Mouse (Mus musculus): Measurements from ENCODE around the gene Cpn1.
"Not testable (repeated sequence)": the region's sequence is repeated elsewhere in the genome, so short reads cannot be mapped to it uniquely, and the experiment has no call there.

The Cpn1 gene

DNA sequence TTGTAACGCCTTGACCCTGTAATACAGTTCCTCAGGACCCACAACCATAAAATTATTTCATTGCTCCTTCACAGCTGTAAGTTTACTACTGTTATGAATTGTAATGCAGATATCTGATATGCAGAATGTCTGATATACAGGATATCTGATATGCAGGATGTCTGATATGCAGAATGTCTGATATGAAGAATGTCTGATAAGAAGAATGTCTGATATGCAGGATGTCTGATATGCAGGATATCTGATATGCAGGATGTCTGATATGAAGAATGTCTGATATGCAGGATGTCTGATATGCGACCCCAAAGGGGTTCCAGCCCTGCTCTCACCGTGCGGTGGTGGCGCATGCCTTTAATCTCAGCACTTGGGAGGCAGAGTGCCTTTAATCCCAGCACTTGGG is 4.4 kb downstream of the Cpn1 start:
- no peak for DNase-seq (ENCODE audit: low spot score in 2 of 2)

DNA sequence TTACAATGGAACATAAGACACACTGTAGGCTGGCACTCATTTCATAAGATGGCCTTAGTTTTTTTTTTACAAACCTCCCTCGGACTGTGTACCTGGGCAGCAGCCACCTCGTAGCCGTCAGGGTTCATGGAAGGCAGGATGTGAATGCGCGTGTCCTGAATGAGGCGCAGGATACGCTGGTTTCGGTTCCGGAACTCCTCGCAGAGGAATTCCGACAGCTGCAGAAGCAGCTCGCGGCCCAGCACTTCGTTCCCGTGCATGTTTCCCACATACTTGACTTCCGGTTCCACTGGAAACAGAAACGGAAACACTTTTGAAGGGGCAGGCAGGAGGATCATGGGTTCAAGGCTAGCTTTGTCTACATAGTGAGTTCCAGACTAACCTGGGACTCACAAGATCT is 5.6 kb downstream of the Cpn1 start:
- no peak for DNase-seq (ENCODE audit: low spot score in 2 of 2)

DNA sequence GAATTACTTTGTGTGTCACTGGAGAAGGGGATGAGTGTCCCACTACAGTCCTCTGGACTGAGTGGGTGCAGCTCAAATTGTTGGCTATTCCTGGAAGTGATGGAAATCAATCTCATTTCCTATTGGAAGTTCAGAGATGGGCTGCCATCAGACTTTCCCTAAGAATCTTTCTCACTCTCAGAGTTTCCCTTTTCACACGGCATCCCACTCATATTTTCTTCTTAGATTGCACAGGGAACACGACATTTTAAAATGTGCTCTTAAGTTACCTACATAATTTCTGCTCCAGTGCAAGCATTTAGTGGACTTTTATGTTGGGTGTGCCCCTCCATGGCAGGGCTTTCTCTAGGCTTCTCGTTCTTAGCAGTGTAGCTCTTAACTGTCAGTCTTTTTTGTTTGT is 8.6 kb downstream of the Cpn1 start:
- no peak for DNase-seq (ENCODE audit: low spot score in 2 of 2)

GRCm38 (mm10) chr19:43976661-43977060 is 9.7 kb downstream of the Cpn1 start:
- DNase-seq (ENCODE audit: low spot score in 2 of 2): peak; percentile 11 to 15

GRCm38 (mm10) chr19:43974221-43974620 is 12.1 kb downstream of the Cpn1 start:
- no peak for DNase-seq (ENCODE audit: low spot score in 2 of 2)

- DNase-seq (ENCODE audit: low spot score in 2 of 2): no peak
Observed at GRCm38 (mm10) chr19:43973711-43974110, 12.6 kb downstream of the Cpn1 start.

GRCm38 (mm10) chr19:43972129-43972528 is 14.2 kb downstream of the Cpn1 start:
- no peak for DNase-seq (ENCODE audit: low spot score in 2 of 2)

- no peak for DNase-seq (ENCODE audit: low spot score in 2 of 2)
Observed at GRCm38 (mm10) chr19:43968436-43969026, 17.8 kb downstream of the Cpn1 start.

DNA sequence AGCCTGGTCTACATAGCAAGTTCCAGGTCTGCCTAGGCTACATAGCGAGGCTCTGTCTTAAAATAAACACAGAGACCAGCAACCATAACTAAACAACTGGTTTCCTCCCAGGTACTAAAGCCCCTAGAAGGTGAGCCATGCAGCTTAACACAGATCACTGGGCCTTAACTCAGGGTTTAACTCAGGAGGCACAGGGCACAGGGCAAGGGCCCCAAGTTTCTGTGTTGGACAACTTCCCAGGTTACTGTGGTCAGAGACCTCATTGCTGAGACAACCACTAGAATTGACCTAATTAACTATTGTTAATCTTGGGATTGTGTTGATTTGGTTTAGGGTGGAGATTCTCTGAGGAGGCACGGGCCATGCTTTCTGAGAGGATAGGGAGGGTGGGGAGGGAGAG is 19.9 kb downstream of the Cpn1 start:
- no peak for DNase-seq (ENCODE audit: low spot score in 2 of 2)

DNA sequence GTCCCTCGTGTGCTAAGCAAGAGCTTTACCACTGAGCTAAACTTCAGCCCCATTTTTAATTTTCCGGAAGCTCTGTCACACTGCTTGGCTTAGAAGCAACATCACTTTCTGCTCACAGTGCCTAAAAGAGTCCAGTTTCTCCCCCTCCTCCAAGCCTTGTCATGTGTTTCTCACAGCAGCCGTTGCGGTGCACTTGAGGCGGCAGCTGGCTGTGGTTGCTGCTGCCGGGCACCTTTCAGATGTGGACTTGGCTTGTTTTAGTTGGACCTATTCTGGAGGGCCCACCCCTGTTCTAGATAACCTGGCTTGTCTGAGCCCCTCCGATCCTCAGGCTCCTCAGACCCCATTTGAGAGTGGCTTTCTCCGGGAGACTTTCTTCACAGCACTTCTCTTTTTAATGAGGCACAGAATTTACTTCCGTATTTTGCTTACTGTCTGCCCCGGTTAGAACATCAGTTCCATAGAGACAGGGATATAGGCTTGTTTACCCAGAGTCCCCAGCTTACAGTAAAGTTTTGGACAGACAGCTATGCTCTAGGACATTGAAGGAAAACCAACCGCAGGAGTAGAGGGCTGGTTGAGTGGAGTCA is 20.8 kb downstream of the Cpn1 start:
- peak; percentile 6 to 15 for DNase-seq (ENCODE audit: low spot score in 2 of 2)

GRCm38 (mm10) chr19:43962795-43963194 is 23.6 kb downstream of the Cpn1 start:
- no peak for DNase-seq (ENCODE audit: low spot score in 2 of 2)

- DNase-seq (ENCODE audit: low spot score in 2 of 2): no peak
Observed at GRCm38 (mm10) chr19:43961185-43961584, 25.2 kb downstream of the Cpn1 start.

DNA sequence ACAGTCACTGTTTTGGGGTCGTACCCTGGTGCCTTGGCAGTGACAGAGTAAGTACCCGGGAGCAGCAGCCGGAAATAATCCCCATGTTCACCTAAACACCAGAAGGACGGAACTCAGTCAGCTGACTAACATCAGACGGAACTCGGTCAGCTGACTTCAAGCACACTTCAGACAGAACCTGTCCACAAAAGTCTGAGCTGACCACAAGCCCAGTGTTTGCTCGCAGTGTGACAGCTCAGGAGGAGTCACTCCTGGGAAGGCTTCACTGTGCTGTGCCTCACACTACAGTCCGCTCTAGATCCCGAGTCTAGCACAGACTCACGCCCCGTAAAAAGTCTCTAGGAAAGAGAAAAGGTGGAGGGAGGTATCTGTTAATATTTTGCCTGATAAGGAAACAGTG is 26.3 kb downstream of the Cpn1 start:
- DNase-seq (ENCODE audit: low spot score in 2 of 2): no peak

DNA sequence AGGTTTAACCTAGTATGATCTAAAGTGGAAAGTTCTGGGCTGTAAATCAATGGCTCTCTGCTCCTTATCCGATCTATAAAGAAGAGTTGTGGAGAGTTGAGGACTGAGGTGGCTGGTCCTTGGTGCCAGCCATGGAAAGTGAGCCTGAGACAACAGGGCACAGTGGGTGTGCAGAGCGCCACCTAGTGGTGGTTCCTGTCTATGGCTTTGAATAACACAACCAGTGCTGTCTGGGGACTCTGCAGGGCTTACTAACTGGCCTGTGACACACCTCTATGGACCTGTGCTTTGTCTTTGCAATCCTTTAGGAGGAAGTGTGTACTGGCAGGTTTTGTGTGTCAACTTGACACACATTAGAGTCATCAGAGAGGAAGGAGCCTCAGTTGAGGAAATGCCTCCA is 27.2 kb downstream of the Cpn1 start:
- peak in 1 of 2 experiments; percentile 53 for DNase-seq (ENCODE audit: low spot score in 2 of 2)

GRCm38 (mm10) chr19:43957881-43958280 is 28.5 kb downstream of the Cpn1 start:
- no peak for DNase-seq (ENCODE audit: low spot score in 2 of 2)

DNA sequence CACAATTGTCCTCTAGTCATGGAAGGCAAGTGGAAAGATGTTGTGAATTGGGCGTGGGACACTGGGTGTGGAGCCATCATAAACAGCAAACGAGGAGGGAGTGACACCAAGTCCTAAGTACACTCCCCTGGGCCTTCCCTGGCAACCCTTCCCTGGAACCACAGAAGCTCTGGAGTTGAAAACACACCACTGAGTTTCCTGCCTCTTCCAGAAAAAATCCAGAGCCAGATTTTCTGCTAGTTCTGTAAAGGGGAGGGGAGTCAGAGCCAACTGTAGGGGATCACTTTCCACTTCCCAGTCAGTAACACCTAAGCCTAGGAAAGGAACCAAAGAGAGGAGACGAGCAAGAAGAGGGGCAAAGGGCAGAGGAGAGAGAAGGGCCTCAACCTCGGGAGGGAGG is 29.0 kb downstream of the Cpn1 start:
- peak; percentile 24 to 36 for DNase-seq (ENCODE audit: low spot score in 2 of 2)

DNA sequence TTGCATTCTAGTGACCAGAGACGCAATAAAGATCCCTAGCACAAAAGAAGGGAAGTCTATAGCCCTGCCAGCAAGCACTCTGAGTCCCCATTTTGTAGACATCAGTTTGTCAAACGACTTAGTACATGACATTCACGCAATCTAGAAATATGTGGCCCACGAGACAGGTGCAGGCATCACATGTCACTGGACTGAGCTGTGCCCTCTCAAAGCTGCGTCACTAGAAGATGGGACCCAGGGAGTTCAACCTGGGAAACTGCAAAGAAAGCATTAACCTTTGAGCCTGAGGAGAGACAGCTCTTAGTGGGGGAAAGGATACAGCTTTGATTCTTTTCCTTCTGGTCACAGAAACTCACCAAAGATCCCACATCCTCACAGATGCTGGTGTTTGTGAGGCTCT is 31.1 kb downstream of the Cpn1 start:
- no peak for DNase-seq (ENCODE audit: low spot score in 2 of 2)

GRCm38 (mm10) chr19:43954864-43955263 is 31.5 kb downstream of the Cpn1 start:
- DNase-seq (ENCODE audit: low spot score in 2 of 2): no peak

DNA sequence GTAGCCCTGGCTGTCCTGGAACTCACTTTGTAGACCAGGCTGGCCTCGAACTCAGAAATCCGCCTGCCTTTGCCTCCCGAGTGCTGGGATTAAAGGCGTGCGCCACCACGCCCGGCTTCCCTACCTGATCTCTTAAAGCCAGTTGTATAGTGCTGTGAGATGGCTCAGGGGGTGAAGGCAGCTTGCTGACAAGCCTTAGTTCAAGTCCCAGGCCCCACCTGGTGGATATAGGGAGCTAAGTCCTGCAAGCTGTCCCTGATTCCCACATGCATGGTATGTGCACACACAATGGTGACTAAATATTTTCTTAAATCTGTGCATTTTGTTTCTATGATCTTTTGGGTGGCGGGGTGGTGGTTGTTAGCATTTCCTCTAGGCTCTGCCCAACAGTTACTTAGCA is 33.4 kb downstream of the Cpn1 start:
- DNase-seq (ENCODE audit: low spot score in 2 of 2): not testable (repeated sequence)

GRCm38 (mm10) chr19:43949111-43949810 is 37.1 kb downstream of the Cpn1 start:
- no peak for DNase-seq (ENCODE audit: low spot score in 2 of 2)

GRCm38 (mm10) chr19:43944566-43944965 is 41.8 kb downstream of the Cpn1 start:
- DNase-seq (ENCODE audit: low spot score in 2 of 2): no peak

DNA sequence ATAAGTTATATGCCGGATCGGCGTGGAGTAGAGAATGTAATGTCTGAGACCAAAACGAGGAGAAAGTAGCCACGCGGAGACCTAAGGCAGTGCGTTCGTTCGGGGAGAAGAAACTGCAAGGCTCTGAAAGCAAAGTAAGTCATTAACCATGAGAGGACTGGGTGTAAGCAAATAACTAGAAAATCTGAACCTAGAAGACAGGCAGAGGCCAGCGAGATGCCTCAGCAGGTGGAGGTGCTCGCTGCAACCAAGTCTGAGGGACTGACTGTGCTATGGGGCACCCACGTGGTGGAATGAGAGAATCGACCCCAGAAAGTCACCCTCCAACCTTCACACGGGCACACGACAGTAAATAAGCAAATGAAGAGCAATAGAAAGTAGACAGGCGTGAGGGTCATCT is 43.3 kb downstream of the Cpn1 start:
- DNase-seq (ENCODE audit: low spot score in 2 of 2): no peak

All from heart, adult 9 months (tissue).